Mouse (Mus musculus): ENCODE results near the gene Hspa1b. TPM values are rescaled to one million over a fixed set of nuclear protein-coding genes. Genes with fewer than 3 reads are reported as not detected.

Gene Hspa1b
- polyA plus RNA-seq, 1 experiment from 2014 or later: 0.57 TPM

DNA sequence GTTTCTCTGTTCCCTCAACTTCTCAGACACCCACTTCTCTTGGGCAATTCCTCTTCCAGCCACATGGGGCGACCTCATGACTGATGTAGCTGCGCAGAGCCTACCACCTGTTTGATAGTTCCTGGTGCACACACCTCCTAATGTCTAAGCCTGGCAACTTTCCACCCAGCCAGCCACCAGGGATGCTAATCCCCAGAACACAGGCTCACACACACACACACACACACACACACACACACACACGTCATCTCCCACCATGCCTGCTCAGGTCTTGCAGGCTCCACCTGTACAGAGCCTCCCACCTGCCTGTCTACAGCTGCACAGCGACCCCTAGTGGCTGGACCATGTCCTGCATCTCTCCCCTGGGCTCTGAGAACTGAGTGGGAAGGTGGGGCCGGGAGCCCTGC, 47.1 kb downstream of the Hspa1b start:
- peaks cover 61% of the 10 kb centered on the region for H3K36me3 ChIP-seq (ENCODE audit: inconsistent target)
- no peak overlapping the region for H3K4me3 ChIP-seq (ENCODE audit: inconsistent target)
- no peak overlapping the region for H3K27ac ChIP-seq
- 55% methylated on average over 5 of the region's 5 CpGs for WGBS (ENCODE audit: missing documents)
- H3K79me2 ChIP-seq (ENCODE audit: inconsistent target): no peaks in the 10 kb centered on the region

DNA sequence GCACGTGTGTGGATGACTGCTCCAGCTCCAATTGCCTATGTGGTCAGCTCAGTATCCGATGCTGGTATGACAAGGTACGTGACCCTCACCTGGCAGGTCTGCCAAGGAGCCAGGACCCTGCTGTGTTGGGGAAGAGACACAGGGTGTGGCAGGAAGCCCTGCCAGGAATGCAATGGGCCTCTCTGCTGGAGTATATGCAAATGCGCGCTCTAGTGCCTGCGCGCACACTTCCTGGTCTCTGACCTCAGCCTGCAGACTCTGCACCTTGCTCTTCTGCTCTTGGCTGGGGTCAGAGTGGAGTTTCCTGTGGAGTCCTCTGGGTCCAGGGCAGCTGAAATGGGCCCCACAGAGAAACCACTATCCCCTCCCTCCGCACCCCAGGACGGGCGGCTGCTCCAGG, 48.1 kb downstream of the Hspa1b start:
- Histone ChIP-seq H3K4me3 (ENCODE audit: inconsistent target) (no peak overlapping the region), H3K27ac (no peak overlapping the region), H3K79me2 (ENCODE audit: inconsistent target) (no peaks in the 10 kb centered on the region), H3K36me3 (ENCODE audit: inconsistent target) (peaks cover 68% of the 10 kb centered on the region)
- 92% methylated on average over 10 of the region's 10 CpGs for WGBS (ENCODE audit: missing documents)

Other genes with a start within 250 kb of the Hspa1b start
- 0.21 to 1.4 TPM (median 0.32 TPM) in 3 replicates for gene C4b, start 215.4 kb downstream of the Hspa1b start, polyA plus RNA-seq (2018)
- not detected in 3 replicates for gene Cyp21a1, start 154.7 kb downstream of the Hspa1b start, polyA plus RNA-seq (2018)
- 23.5 to 36.5 TPM (median 28.1 TPM) in 3 replicates for gene Stk19, start 122.3 kb downstream of the Hspa1b start, polyA plus RNA-seq (2018)
- 13.6 to 19.8 TPM (median 15.8 TPM) in 3 replicates for gene Dxo, start 122.2 kb downstream of the Hspa1b start, polyA plus RNA-seq (2018)
- gene Skiv2l, start 109.0 kb downstream of the Hspa1b start, polyA plus RNA-seq (2018): 16.7 to 36.7 TPM (median 23.6 TPM) in 3 replicates
- 46.9 to 59.7 TPM (median 52.1 TPM) in 3 replicates for gene Nelfe, start 108.8 kb downstream of the Hspa1b start, polyA plus RNA-seq (2018)
- gene Cfb, start 96.7 kb downstream of the Hspa1b start, polyA plus RNA-seq (2018): 2.6 to 6.4 TPM (median 4.7 TPM) in 3 replicates
- gene Zbtb12, start 79.8 kb downstream of the Hspa1b start, polyA plus RNA-seq (2018): 5.4 to 6.2 TPM (median 5.5 TPM) in 3 replicates
- not detected in 3 replicates for gene Gm20547, start 77.2 kb downstream of the Hspa1b start, polyA plus RNA-seq (2018)
- 0.63 to 0.95 TPM (median 0.86 TPM) in 3 replicates for gene C2, start 61.0 kb downstream of the Hspa1b start, polyA plus RNA-seq (2018)
- gene Ehmt2, start 60.8 kb downstream of the Hspa1b start, polyA plus RNA-seq (2018): 59.6 to 100 TPM (median 69.3 TPM) in 3 replicates
- gene Slc44a4, start 44.8 kb downstream of the Hspa1b start, polyA plus RNA-seq (2018): not detected in 3 replicates
- gene Neu1, start 28.0 kb downstream of the Hspa1b start, polyA plus RNA-seq (2018): 80.3 to 98.8 TPM (median 81.2 TPM) in 3 replicates
- not detected in 3 replicates for gene Gm20481, start 10.7 kb upstream of the Hspa1b start, polyA plus RNA-seq (2018)
- 1.2 to 1.9 TPM (median 1.8 TPM) in 3 replicates for gene Hspa1a, start 12.9 kb upstream of the Hspa1b start, polyA plus RNA-seq (2018)
- 0.47 to 1.7 TPM (median 0.96 TPM) in 3 replicates for gene Hspa1l, start 13.5 kb upstream of the Hspa1b start, polyA plus RNA-seq (2018)
- gene Lsm2, start 22.6 kb upstream of the Hspa1b start, polyA plus RNA-seq (2018): 16.5 to 52.8 TPM (median 51.4 TPM) in 3 replicates
- 7.7 to 37.5 TPM (median 19.2 TPM) in 3 replicates for gene Vars, start 41.7 kb upstream of the Hspa1b start, polyA plus RNA-seq (2018)
- 0.06 to 0.32 TPM (median 0.07 TPM) in 3 replicates for gene Vwa7, start 57.3 kb upstream of the Hspa1b start, polyA plus RNA-seq (2018)
- gene Sapcd1, start 68.8 kb upstream of the Hspa1b start, polyA plus RNA-seq (2018): not detected in 3 replicates
- gene Msh5, start 87.5 kb upstream of the Hspa1b start, polyA plus RNA-seq (2018): 0.48 to 0.51 TPM (median 0.50 TPM) in 3 replicates
- gene Clic1, start 90.7 kb upstream of the Hspa1b start, polyA plus RNA-seq (2018): 359 to 667 TPM (median 372 TPM) in 3 replicates
- 3.3 to 9.6 TPM (median 4.8 TPM) in 3 replicates for gene Ddah2, start 99.8 kb upstream of the Hspa1b start, polyA plus RNA-seq (2018)
- gene Ly6g6c, start 106.2 kb upstream of the Hspa1b start, polyA plus RNA-seq (2018): not detected in 3 replicates
- gene Mpig6b, start 106.9 kb upstream of the Hspa1b start, polyA plus RNA-seq (2018): 0.17 TPM in 1 of 3 replicates, not detected in the others
- not detected in 3 replicates for gene Ly6g6e, start 117.7 kb upstream of the Hspa1b start, polyA plus RNA-seq (2018)
- gene Ly6g6d, start 118.8 kb upstream of the Hspa1b start, polyA plus RNA-seq (2018): 0.43 to 1.7 TPM (median 0.88 TPM) in 3 replicates
- gene Ly6g6f, start 126.4 kb upstream of the Hspa1b start, polyA plus RNA-seq (2018): not detected in 3 replicates
- gene Abhd16a, start 130.0 kb upstream of the Hspa1b start, polyA plus RNA-seq (2018): 33.9 to 63.2 TPM (median 53.2 TPM) in 3 replicates
- gene Ly6g5c, start 149.0 kb upstream of the Hspa1b start, polyA plus RNA-seq (2018): not detected in 3 replicates
- gene Ly6g5b, start 156.2 kb upstream of the Hspa1b start, polyA plus RNA-seq (2018): 0.36 to 0.46 TPM in 2 of 3 replicates, not detected in the other
- 11.4 to 18.0 TPM (median 13.2 TPM) in 3 replicates for gene Gpank1, start 162.2 kb upstream of the Hspa1b start, polyA plus RNA-seq (2018)
- 129 to 166 TPM (median 149 TPM) in 3 replicates for gene Csnk2b, start 162.8 kb upstream of the Hspa1b start, polyA plus RNA-seq (2018)
- 11.5 to 23.5 TPM (median 22.0 TPM) in 3 replicates for gene D17H6S53E, start 167.1 kb upstream of the Hspa1b start, polyA plus RNA-seq (2018)
- gene Apom, start 172.8 kb upstream of the Hspa1b start, polyA plus RNA-seq (2018): not detected in 3 replicates
- 103 to 118 TPM (median 104 TPM) in 3 replicates for gene Bag6, start 175.9 kb upstream of the Hspa1b start, polyA plus RNA-seq (2018)
- gene Prrc2a, start 205.7 kb upstream of the Hspa1b start, polyA plus RNA-seq (2018): 91.3 to 139 TPM (median 124 TPM) in 3 replicates
- gene Aif1, start 216.8 kb upstream of the Hspa1b start, polyA plus RNA-seq (2018): 231 to 253 TPM (median 243 TPM) in 3 replicates
- 322 to 615 TPM (median 449 TPM) in 3 replicates for gene Lst1, start 229.2 kb upstream of the Hspa1b start, polyA plus RNA-seq (2018)
- gene Ltb, start 235.2 kb upstream of the Hspa1b start, polyA plus RNA-seq (2018): 0.33 to 0.50 TPM (median 0.48 TPM) in 3 replicates
- 20.0 to 57.4 TPM (median 38.0 TPM) in 3 replicates for gene Tnf, start 242.8 kb upstream of the Hspa1b start, polyA plus RNA-seq (2018)
- not detected in 3 replicates for gene Lta, start 246.1 kb upstream of the Hspa1b start, polyA plus RNA-seq (2018)

Data from macrophage (primary cell).